Mouse (Mus musculus) G1E-ER4 (cell line): ENCODE measurements around the gene Myrfl. TPM values are rescaled to one million over a fixed set of nuclear protein-coding genes. Genes with fewer than 3 reads are reported as not detected.

Experiments used
- GATA1 ChIP-seq: IDR thresholded peaks from one replicate; pipeline ENCODE4 v1.8.0; 2012; ENCODE audit warnings: low read length, inconsistent platforms
- polyA plus RNA-seq: library from polyadenylated mRNA; stranded (reverse); fragments of >175 nt; gene quantifications from 2 replicates; pipeline ENCODE4 v1.2.3, GENCODE M21; 2012

The Myrfl gene
- polyA plus RNA-seq, 1 experiment, result not detected

- no peak for TF ChIP-seq GATA1
Measured at GRCm38 (mm10) chr10:116802178-116802794, 94.4 kb downstream of the Myrfl start.

GRCm38 (mm10) chr10:116801281-116801680 lies 95.4 kb downstream of the Myrfl start:
- TF ChIP-seq GATA1, result no peak

- TF ChIP-seq GATA1, result no peak
Measured at GRCm38 (mm10) chr10:116796066-116796465, 100.7 kb downstream of the Myrfl start.

- no peak for TF ChIP-seq GATA1
Measured at GRCm38 (mm10) chr10:116789096-116789495, 107.6 kb downstream of the Myrfl start.

- TF ChIP-seq GATA1, result no peak
Measured at GRCm38 (mm10) chr10:116788431-116788830, 108.3 kb downstream of the Myrfl start.

GRCm38 (mm10) chr10:116784098-116784497 lies 112.6 kb downstream of the Myrfl start:
- no peak for TF ChIP-seq GATA1

- TF ChIP-seq GATA1, result no peak
Measured at GRCm38 (mm10) chr10:116783020-116783419, 113.7 kb downstream of the Myrfl start.

- TF ChIP-seq GATA1, result no peak
Measured at GRCm38 (mm10) chr10:116777947-116778346, 118.8 kb downstream of the Myrfl start.

- no peak for TF ChIP-seq GATA1
Measured at GRCm38 (mm10) chr10:116776846-116777245, 119.9 kb downstream of the Myrfl start.

GRCm38 (mm10) chr10:116773846-116774750 lies 122.6 kb downstream of the Myrfl start:
- TF ChIP-seq GATA1, result no peak

GRCm38 (mm10) chr10:116771215-116771935 lies 125.3 kb downstream of the Myrfl start:
- no peak for TF ChIP-seq GATA1

GRCm38 (mm10) chr10:116768642-116769041 lies 128.1 kb downstream of the Myrfl start:
- no peak for TF ChIP-seq GATA1

GRCm38 (mm10) chr10:116766525-116766924 lies 130.2 kb downstream of the Myrfl start:
- no peak for TF ChIP-seq GATA1

GRCm38 (mm10) chr10:116761476-116762068 lies 135.1 kb downstream of the Myrfl start:
- no peak for TF ChIP-seq GATA1

GRCm38 (mm10) chr10:116760561-116760960 lies 136.2 kb downstream of the Myrfl start:
- TF ChIP-seq GATA1, result no peak

- TF ChIP-seq GATA1, result no peak
Measured at GRCm38 (mm10) chr10:116759816-116760215, 136.9 kb downstream of the Myrfl start.
